Mouse (Mus musculus): Measurements from ENCODE around the gene Adprhl1.

The Adprhl1 gene

DNA sequence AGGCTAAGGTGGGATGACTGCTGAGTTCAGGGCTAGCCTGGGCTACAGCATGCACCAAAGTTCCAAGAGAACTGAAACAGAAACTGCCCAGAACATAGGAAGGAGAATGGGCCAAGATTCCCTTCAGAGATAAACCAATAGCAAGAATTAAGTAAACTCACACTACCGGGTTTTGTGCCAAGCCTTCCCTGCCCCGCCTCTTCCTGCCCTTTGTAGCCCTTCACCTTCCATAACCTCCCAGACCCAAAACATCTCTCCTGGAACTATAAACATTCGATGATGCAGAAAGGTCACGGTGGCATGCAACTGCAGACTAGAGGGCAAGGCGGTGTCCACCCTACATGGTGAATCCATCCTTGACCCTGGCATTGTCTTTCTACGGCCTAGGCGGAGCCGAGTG, 63.7 kb downstream of the Adprhl1 start:
- DNase-seq = no peak

DNA sequence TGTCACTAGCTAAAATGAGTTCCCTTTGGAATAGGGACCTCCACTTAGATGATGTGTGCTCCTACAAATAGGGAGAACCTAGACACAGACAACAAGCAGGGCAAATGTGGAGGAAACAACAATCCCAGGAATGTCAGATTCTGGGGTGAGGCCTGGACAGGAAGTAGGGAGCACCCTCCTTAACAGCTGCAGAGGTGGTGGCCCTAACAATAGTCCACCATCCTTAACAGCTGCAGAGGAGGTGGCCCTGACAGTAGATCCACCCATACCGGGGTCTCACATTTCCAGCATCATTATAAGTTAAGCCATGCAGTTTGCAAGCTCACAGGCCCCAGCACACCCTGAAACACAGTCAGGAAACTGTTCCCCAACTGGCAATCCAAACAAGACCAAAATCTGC, 65.1 kb downstream of the Adprhl1 start:
- no peak for DNase-seq

DNA sequence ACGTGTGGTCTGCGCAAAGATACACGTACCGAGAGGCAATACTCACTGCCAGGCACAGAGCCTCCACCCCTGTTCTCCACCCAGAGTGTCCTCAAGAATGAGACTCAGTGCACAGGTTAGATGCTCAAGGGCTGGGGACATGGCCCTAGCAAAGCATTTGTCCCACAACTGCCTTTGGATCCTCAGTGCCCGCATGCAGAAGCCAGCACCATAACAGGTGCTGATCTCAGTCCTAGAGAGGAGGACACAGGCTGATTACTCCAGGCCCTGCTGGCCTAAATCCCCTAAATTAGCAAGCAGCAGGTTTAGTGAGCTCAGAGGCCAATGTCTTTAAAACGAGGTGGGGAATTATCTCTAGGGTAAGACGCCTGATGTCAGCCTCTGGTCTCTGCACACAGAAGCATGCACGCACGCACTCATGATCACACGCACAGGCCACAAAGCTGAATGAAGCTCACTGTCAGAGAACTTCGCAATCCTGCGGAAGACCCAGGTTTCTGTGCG, 65.9 kb downstream of the Adprhl1 start:
- no peak for DNase-seq

DNA sequence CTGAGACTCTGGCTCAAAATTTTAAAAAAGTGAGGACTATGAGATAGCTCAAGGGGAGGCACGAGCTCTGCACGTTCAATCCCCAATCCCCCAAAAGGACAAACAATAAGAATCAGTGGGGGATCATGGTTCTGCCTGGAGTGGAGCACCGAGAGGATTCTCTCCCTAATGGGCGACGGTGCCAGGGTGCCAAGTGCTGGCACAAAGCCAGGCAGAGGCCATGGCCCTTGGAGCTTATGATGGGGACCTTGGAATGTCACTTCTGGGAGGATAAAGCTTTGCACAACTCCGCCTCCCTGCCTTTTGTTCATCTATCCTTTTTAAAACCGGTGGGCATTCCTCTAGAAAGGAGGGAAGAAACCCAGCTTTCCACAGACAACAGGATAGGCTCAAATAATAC, 66.3 kb downstream of the Adprhl1 start:
- peak in 1 of 2 experiments; percentile 17 for DNase-seq

DNA sequence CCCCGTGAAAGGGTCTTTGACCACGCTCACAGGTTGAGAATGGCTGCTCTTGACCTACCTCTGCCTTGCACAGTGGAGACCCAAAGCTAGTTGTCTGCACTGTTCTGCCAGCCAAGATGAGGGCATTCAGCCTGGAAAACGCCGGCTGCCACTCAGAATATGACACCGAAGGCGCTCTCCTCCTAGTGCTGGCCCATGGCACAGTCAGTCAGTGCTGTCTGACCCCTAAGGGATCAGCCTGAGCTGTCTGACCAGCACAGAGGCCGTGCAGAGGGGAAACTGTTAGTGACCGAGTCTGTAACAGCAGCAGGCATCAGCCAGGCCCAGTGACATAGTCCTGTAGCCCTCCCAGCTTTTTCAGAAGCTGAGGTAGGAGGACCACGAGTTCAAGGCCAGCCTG, 66.7 kb downstream of the Adprhl1 start:
- DNase-seq = no peak

DNA sequence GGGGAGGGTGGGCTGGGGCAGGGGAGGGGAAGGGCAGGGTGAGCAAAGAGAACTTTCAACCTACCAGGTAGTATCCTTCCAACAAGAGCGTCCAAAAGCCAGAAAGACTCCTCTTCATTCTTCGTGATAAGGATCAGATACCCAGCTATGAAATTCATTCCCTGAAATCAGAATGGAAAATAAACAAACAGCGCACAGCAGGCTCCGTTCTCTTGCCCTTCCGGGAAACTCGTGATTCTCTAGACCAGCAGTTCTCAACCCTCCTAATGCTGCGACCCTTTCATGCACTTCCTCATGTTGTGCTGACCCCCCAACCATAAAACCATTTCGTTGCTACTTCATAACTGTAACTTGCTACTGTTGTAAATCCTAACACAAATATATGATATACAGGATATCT, 67.1 kb downstream of the Adprhl1 start:
- no peak for DNase-seq

DNA sequence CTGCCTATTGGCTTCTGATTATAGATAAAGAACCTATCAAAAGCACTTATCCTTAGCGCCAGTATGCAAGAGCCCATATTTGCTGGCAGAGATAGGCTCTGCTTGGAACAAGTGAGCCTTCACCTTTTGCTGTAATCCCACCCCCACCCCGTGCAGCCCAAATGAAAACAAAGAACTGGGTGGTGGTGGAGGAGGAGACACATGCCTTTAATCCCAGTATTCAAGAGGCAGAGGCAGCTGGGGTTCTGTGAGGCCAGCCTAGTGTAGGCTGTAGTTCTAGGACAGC, 72.3 kb downstream of the Adprhl1 start:
- no peak for DNase-seq

DNA sequence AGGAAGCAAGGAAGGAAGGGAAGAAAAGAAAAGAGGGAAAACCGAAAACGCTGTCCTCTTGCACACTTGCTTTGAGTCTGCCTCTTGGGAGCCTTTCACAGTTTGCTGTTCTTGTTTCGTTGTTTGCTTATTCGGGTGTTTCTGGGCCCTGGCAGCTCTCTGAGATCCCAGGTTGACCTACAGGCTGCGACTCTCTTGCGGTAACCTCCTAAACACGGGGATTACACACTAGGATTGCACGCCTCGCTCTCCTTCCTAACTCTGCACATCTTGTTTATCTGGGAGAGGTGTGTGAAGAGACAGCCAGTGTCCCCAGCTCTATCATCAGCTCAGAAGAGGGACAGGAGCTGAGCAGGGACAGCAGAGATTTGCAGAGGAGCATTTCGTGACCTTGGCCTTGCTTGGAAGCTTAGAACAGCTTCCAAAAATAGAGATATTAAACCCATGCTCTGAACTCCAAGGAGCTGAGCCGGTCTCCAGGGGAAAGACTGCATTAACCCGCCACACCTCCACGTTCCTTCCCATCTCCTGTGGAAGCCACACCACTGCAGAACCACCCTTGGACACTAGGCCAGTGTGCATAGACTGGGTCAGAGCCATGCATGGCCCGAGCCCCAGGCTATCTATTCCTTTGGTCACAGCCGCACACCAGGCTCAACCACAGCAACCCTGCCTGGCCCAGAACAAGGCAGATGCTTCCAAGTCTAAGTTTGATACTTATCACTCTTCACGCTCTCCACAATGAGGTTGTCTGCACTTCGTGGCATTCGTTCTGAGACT, 72.9 kb downstream of the Adprhl1 start:
- no peak for DNase-seq

DNA sequence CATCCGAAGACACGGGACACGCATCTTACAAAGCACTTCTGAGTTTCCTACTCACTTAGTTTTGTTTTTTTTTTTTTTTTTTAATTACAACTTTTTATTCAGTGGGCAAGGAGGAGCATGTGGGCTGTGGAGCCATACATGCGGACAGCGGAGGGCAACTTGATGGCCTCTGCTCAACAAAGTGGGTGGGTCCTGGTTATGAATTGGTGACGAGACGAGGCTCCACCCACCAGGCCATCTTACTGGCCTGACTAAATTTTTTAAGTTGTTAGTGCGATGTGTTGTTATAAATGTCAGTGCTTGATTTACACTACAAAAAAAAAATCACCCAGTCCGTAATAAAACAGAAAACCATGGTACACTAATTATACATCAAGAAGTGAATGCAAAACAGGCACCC, 73.6 kb downstream of the Adprhl1 start:
- DNase-seq = no peak

DNA sequence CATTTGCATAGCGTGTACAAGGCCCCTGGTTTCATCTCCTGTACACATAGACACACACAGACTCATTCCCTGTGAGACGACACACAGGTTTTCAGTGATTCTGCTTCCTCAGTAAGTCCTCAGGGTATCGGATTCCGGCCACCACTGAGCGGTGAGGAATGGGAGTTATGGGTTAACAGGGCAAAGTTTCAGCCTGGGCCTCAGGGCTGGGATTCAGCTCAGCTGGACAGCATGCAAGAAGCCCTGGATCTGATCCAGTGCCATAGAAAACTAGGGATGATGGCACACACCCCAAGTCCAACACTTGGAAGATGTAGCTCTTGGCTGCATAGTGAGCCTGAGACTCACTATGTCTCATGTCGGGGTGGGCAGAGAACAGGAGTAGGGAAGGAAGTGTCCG, 74.0 kb downstream of the Adprhl1 start:
- peak; percentile 23 to 42 for DNase-seq

DNA sequence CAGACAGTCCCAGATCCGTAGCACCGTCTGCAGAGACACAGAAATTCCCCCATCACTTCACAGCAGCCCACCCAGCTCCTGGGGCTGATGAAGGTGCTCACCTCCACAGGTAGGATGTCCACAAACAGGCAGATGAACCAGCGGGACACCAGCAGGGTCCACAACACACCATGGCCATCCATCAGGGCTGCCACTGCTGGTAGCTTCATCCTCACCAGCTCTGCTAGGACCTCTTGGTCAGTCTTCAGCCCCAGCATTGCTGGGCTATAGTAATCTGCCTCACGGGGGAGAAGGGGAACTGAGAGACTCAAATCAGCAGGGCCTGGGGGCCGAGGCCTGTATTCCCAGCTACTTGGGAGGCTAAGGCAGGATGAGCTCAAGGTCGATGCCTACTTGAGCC, 74.5 kb downstream of the Adprhl1 start:
- no peak for DNase-seq

DNA sequence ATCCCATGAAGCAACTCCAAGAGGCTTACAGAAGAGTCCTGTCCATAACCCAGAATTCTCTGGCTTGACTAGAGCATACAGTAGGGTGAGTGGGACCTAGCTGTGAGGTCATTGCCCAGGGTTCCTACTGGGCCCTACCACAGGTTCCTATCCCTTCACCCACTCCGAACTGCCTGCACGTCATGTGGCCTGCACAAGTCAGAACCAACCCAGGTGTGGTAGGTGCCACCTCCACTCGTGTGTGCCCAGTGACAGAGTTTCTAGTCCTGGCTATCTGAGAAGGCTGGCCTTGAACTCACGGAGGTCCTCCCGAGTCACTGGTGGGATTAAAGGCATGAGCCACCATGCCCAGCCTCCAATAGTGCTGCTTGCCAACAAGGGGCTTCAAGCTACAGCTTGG, 75.8 kb downstream of the Adprhl1 start:
- no peak for DNase-seq

DNA sequence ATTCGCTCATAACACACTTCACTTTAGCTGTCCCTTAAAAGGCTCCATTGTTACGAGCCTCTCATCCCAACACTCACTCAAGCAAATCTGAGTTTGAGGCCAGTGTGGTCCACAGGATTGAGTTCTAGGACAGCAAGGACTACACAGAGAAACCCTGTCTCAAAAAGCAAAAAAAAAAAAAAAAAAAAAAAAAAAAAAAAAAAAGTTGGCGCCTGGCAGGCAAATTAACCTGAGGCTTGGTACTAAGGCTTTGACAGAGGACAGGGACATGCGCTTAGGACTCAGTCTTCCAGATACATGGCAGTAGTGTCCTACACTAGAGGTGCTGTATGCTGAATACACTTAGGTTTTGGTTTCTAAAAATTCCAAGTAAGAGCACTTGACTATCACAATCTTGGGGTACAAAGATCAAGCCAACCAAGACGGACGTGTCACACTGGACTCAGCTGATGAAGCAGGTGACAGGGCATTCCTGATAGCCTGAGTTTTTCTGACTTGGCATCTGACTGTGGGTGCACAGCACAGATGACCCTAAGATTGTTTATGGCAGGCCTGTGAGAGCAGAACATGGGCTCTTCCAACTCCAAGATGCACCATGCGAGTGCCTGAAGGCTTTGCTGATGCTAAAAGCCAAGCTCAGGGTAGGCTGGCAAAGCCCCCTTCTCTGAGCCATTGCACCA, 76.6 kb downstream of the Adprhl1 start:
- no peak for DNase-seq

DNA sequence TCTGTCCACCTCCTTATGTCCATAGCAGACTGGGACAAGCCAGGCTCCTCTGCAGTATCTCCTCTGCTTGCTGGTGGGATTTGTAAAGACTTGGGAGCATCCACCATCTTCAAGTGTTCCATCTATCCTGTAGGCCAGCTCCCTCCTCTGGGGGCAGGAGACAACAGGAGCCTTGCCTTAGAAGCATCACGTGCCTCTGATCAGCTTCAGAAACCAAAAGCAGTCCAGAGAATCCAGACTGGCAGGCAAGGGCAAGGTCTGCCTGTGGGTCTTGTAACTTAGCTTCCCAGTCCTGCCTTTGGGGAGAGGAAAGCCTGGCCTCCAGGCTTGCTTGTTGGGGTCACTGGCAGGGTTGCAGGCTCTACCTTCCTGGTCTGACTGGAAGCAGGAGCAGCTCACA, 78.3 kb downstream of the Adprhl1 start:
- DNase-seq = no peak

DNA sequence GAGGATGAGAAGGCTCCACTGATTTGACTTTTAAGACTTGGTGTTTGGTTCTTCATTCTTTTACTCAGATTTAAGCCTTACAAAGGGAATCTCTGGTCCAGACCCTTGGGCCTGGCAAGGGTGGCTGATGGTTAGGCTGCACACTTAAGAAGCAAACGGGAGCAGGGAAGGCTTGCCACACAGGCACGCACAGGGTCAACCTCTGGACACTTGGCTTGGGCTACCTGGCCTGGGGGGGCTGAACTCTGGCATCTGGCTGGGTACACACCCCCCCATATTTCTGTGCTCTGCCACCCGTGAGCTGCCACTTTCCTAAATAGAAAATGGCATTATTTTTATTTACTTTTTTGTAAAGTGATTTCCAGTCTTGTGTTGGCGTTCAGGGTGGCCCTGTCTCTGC, 79.2 kb downstream of the Adprhl1 start:
- DNase-seq = no peak

DNA sequence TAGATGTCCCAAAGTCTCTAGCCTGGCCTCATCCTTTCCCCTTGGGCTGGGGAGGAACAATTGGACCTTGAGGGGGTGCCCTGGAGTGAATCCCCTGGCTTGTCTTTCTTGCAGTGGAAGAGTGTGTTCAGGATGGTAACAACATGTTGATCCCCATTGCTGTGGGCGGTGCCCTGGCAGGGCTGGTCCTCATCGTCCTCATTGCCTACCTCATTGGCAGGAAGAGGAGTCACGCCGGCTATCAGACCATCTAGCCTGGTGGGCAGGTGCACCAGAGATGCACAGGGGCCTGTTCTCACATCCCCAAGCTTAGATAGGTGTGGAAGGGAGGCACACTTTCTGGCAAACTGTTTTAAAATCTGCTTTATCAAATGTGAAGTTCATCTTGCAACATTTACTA, 79.7 kb downstream of the Adprhl1 start:
- no peak for DNase-seq
